Mouse (Mus musculus) spleen, adult 12 weeks (tissue): Measurements from ENCODE around the gene Mybpc2.

Experiments
- DNase-seq: peaks from one replicate; pipeline ENCODE4 v3.0.0; 2022; ENCODE audit warnings: low spot score

The Mybpc2 gene

DNA sequence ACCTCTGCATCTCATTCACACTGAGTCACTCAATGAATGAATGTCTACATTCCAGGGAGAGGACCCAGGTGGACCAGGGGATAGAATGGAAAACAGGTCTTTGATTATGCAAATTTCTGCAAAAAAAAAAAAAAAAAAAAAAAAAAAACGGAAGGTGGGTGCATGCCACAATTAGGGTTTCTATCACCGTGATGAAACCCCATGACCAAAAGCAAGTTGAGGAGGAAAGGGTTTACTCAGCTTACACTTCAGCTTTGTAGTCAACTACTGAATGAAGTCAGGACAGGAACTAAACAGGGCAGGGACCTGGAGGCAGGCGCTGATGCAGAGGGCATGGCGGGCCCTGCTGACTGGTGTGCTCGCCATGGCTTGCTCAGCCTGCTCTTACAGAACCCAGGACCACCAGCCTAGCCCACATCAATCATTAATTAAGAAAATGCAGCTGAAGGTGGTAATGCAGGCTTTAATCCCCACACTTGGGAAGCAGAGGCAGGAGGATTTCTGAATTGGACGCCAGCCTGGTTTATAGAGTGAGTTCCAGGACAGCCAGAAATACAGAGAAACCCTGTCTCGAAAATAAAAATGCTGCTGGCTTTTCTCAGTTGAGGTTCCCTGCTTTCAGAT is 38.8 kb downstream of the Mybpc2 start:
- no peak for DNase-seq

DNA sequence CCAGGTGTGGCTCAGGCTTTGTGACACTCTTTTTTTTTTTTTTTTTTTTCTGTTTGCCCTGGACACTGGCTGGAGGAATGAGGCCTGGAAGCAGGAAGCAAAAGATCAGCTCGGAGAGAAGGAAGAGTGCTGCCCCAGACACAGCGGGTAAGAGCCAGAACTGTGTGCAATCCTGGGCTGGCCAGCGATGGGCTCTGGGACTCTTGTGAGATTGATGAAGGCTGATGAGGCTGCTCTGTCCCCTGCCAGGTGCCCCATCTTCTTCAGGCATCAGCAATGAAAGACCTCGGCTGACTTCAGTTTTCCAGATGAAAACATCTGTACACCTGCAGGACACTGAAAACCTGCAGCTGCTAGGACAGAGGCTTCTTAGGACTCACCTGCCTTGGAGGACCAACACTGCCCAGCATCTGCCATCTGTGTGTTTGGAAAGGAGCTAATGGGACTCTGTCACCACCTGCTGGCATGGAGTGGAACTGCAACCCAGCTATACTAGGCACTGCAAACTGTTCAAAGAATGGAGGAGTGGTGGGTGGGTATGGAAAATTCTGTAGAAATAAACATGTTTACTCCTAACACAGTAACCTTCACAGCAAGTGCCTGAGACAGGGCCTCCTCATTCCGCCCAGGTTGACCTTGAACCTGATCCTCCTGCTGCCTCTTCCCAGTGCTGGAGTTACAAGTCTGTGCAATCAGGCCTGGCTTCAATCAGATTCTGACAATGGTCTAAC is 39.5 kb downstream of the Mybpc2 start:
- peak; percentile 74 for DNase-seq

DNA sequence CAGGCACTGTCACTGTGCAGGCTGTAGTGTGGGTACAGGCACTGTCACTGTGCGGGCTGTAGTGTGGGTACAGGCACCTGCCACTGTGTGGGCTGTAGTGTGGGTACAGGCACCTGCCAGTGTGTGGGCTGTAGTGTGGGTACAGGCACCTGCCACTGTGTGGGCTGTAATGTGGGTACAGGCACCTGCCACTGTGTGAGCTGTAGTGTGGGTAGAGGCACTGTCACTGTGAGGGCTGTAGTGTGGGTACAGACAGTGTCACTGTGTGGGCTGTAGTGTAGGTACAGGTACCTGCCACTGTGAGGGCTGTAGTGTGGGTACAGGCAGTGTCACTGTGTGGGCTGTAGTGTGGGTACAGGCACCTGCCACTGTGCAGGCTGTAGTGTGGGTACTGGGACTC is 40.3 kb downstream of the Mybpc2 start:
- DNase-seq = no peak

DNA sequence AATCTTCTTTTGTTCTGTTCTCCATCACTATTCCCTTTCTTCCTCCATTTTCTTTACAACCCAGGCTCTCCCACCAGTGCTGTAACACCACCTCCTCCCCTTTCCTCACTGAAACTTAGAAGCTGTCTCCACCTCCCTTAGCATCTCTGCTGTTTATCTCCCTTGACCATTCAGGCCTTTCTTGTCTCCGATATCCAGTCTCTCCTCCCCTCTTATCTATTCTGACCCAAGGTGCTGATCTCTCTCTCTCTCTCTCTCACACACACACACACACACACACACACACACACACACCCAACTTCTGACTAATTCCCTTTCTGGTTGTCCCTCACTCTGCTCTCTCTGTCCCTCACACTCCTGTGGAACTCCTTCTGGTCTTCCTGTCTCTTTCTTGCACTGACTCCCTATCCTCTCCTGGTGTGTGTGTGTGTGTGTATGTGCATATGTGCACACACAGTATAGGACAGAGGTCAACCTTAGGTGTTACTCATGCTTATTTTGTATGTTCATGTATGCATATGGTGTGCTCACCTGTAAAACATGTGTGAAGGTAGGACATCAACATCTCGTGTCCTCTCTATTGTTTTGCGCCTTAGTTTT is 41.5 kb downstream of the Mybpc2 start:
- no peak for DNase-seq

DNA sequence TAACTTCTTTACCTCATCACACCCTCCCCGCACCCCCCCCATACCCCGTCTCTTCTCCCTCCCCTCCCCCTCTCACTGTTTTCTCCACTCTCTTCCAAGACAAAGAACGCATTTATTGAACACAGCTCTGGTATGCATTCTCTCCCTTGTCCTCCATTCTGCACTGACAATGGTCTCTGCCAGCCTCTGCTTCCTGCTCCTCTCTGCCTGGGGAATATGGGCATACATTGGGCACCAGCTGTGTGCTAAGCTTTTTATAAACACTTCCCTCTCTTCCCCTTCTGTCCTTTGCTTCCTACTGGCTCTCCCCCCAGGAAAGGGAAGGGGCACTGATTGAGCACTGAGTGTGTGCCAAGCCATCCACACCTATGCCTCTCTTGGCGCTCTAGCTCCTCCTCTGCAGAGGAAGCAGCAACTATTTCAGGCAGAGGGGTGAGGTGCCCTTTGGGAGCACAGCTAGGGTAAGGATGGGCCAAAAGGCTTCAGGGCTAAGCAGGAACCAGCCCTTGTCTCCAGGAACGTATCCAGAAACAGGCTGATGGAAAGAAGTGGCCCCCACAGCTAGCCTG is 49.3 kb downstream of the Mybpc2 start:
- no peak for DNase-seq

DNA sequence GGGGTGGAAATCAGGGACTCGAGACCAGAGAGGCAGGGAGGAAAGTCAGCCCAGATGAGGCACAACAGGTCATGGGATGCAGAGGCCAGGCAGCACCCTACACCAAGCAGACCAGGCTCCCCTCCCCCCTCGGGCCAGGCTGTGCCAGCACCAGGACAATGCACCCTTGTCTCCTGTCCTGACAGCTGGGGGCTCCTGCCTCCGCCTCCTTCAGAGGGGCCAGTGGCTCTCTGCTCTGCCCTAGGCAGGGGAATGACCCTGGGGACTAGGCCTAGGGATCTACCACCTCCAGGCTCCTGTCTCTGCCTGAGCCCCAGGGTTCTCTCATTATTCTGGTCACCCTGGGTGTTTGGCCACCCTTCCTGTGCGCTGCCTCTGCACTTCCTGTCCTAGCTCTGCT is 50.0 kb downstream of the Mybpc2 start:
- no peak for DNase-seq

DNA sequence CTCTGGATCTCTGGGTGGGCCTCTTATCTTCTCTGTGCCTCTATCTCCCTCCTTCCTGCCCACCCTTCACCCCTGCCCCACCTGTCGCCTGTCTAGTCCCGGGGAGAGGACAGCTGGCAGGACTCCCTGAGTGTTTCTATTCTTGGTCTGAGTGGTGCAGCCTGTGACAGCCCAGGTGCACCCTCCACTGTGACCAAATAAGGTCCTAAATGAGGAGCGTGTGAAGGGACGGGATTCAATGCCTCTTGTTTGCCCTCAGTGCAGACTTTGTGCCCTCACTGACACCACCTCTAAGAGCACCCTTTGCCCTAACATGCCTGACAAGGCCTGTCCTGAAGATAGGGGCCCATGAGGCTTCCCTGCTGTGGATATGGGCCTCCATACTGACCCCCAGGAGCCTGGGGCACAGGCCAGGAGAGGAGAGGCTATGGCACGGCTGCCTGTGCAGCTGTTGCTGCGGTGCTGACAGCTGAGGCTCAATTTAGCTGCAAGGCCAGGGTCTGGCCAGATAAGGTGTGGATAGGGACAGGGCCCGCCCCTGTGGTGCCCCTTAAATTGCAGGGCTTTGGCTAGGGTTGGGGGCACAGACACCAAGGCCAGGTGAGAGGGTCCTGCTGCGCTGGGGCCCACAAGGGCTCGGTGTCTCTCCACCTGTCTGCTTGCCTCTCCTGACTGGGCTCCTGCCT is 51.4 kb downstream of the Mybpc2 start:
- no peak for DNase-seq

DNA sequence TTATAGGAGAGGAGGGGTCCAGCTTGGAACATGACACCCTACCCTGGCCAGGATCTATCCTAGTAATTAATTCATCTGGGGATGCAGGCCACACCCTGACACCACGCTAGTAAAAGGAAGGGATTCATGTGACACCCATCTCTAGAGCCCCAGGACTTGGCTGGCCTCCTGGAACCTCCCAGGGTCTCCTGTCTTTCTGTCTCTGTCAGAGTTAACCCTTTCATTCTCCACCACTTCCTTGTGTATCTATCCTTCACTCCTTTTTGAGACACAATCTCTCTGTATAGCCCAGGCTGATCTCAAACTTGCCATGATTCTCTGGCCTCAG is 51.9 kb downstream of the Mybpc2 start:
- no peak for DNase-seq

DNA sequence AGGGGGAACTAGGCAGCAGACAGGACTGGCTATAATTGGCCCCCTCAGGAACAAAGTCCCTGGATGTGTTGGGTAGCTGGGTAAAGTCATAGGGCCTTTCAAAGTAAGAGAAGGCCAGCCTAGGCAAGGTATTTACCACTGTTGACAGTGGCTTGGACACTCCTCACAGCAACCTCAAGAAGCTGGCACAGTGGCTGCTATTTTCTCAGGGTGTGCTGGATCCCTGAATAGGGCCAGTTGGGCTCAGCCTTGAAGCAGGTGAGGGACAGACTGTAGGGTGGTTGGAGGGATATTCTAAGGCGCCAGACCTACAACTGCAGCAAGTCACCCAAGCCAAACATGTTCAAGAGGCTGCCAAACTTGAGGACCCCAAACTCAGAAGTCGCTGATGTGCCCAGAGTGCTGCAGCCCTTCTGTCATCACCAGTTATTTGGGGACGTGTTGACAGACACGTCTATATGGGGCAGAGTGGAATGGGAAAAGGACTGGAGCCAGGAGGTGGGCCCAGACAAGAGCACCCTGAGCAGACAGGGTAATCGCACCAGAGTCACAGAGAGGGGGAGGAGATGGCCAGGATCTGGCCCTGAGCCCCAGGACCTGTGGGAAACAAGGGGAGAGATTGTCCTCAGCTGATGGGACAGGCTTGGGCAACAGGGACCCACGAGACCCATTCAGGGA is 52.4 kb downstream of the Mybpc2 start:
- no peak for DNase-seq

DNA sequence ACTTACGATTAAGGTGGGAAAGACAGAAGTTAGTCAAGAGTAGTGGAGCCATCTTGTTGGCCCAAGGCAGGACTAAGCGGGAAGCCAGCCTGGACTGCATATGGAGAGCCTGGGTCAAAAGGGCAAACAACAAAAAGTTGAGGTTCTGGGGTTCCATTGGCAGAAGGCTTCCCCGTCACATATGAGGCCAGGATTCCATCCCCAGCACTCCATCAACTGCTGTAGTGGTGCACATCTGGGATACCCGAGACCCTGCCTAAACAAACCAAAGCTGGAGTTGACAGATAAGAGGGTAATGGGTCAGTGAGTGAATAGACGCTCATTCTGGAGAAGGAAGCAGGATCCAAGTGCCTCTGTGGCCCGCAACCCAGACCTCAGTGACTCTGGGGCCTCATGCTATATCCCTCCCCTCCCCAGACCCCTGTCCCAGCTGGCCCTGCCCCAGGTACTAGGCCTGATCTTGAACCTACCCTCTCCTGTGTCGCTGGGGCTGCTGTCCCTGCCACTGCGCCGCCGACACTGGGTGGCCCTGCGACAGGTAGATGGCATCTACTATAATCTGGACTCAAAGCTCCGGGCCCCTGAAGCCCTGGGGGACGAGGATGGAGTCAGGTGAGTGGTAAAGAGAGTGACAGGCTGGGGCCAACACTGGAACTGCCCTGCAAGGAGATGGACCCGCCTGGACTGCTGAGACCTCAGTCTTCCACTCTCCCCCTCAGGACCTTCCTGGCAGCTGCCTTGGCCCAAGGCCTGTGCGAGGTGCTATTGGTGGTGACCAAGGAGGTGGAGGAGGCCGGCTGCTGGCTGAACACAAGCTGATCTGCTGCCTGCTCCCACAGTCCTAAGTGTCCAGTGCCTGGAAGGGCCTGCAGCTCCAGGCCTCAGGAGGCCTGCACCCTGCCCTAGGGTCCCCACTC is 53.5 kb downstream of the Mybpc2 start:
- DNase-seq = no peak

DNA sequence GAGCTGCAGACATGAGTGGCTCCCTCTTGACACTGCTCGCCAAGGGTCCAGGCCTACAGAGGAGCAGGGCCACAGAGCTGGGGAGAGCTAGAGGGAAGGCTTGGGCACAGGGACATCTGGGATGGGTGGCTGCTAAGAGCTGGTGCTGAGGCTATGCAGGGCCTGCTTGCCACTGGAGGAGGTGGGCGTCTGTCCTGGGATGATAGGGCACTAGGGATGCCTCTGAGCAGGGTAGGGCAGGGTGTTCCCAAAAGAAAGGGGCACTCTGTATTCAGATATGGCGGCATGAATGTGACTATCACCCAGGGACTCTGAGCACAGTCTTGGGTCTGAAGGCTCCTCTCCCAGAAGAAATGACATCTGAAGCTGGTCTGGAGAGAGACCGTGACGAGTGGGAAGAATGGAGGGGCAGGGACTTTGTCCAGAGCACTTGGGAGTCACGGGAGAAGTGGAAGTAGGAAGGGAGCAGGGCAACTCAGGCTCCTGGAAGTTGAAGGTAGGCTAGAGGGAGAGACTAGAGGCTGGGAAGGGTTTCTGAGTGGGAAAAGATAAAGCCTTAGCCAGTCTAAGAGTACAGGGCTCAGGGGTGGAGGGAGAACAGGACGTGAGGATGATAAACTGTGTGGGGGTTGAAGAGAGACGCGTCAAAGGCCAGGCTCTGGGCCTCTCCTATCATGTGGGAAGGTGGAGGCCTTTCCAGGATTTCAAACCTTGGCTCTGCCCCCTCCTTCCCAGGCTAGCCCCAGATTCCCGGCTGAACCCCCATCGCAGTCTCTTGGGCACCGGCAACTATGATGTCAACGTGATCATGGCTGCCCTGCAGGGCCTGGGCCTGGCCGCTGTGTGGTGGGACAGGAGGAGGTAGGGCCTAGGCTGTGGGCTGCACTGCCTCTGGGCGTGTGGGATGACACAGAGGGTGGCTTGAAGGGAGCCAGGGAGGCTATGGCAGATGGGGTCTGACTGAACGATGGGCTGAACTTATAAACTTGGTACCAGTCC is 54.5 kb downstream of the Mybpc2 start:
- peak; percentile 67 for DNase-seq

DNA sequence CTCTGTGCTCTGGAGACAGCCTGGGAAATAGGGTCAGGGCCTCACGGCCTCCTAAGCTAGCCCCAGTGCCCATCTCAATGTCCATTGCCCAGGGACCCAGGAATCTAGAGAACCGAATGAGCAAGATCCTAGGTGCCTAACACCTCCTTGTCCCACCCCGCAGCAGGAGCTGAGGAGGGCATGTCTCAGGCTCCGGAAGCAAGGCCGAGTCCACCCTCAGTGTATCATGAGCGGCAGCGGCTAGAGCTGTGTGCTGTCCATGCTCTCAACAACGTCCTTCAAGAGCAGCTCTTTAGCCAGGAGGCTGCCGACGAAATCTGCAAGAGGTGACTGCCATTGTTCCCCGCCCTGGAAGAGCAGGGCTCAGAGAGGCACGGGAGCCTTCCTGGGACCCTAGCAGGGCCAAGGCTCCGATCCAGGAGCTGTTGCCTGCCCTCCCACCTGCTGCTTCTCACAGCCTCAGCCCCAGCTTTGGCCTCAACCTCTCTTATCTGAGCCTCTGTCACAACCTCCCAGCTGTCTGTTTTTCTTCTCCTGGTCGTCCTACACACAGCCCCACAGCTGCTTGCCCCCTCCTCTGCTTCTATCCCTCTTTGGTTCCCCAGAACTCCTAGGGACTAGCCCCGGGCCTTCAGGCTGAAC is 55.7 kb downstream of the Mybpc2 start:
- peak; percentile 48 for DNase-seq

DNA sequence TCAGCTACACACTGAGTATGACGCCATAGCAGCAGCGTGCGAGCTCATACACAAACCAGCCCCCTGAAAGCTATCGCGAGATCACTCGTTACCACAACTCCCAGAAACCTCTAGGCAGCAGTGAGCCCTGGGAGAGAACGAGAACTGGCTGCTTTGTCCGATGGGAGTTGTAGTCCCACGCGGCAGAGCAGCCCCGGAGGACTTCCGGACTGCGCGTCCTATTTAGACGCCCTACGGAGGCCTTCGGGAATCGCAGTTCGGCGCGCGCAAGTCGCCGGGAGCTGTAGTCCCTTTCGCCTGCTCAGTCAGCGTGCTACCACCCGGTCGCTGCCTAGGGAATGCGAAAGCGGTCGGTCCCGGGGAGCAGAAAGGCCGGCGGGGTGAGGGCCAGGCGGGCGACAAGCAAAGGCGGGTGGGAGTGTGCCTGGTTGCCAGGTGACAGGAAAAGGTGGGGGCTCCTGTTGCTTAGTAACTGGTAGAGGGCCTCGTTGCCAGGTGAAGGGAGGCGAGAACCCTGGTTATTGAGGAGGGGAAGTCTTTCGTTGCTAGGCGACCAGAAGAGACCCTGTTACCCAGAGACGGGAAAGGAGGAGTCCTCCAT is 56.5 kb downstream of the Mybpc2 start, which contains the start of gene Josd2:
Gene Josd2, plus strand, starts transcription at position 170 of the 601 bp plus-strand sequence.
- peak; percentile 86 for DNase-seq

DNA sequence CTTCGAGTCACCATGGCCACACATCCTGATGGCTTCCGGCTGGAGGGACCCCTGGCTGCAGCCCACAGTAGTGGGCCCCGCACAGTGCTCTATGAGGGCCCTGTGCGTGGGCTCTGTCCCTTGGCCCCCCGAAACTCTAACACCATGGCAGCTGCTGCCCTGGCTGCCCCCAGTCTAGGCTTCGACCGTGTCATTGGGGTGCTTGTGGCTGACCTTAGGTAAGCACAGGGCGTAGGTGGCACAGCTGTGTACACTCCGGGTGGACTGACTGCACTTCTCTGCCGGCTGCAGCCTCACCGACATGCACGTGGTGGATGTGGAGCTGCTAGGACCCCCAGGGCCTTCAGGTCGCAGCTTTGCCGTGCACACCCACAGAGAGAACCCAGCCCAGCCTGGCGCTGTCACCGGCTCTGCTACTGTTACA is 57.6 kb downstream of the Mybpc2 start:
- no peak for DNase-seq

DNA sequence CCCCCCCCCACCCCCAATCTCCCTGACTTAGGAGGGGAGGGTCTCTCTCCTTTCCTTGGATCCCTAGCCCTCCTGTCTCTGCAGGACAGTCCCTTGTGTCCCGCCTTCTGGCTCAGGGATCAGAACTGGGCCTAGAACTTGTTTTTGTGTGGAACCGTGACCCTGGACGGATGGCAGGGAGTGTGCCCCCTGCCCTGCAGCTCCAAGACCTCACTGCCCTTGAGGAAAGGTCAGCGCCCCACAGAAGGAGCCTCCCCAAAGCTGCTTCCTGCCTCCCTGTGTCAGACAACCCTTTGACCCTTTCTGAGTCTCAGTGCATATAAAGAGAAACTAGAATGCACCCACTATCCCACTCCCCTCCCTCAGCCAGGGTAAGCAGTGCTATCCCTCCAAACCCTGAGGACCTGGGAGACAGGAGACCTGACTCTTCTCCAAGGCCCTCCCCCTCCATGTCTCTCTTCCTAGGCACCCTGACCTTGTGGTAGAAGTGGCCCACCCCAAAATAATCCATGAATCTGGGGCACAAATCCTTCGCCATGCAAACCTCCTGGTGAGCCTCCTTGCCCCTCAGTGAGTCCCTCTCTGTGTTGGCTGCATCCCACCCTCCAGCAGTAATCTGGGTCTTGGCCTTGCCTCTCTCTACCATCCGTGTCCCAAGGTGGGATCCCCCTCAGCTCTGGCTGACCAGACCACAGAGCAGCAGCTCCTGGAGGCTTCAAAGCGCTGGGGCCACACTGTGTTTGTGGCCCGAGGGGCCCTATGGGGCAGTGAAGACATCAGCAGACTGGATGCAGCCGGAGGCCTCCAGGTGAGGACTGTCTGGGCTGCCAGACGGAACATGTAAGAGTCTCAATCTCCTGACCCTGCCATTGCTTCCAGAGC is 58.2 kb downstream of the Mybpc2 start:
- DNase-seq = no peak

DNA sequence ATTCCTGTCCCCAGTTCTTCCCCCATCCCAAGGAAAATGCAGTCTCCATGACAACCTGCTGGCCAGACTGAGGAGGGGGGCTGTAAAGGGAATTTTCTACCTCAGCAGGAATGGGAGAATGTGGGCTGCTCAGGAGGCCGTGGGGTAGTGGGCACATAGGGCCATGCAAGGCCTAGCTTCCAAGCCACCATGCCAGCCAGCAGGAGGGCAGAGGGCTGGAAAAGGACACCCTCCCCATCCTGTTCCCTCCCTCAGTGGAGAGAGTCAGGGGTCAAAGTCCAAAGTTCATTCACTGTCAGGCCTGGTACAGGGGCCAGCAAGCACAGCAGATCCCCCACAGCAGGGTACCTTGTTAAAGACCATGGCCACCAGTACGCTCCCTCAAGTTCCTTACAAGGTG is 59.3 kb downstream of the Mybpc2 start, which contains the start of gene Aspdh:
Gene Aspdh, plus strand, starts transcription at position 281 of the 400 bp plus-strand sequence.
- DNase-seq = no peak

DNA sequence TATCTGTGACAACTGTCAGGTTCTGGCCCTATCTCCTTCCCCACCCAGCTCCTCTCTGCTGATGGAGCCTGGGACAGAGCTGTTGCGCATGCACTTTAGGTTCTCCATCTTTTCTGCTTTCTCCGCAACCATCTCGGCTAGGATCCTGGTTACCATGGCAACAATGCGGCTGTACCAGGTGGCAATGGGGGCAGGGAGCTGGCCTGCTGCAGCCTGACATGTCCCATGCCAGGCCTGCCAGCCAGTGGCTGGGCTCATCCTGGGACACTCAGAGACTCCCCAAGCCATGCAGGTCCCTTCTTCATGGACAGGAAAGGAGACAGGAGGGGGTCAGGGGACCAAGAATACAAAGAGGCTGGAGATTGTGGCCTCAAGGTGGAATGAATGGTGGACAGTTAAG is 59.9 kb downstream of the Mybpc2 start:
- no peak for DNase-seq
